Mouse (Mus musculus) kidney, postnatal 0 days (tissue): ENCODE data around the gene Znhit6. TPM values are rescaled to one million over a fixed set of nuclear protein-coding genes. Genes with fewer than 3 reads are reported as not detected.

Source experiments
- ATAC-seq: fragments of 200-750 bp; cut with Nextera tagmentation; replicated peaks from 2 replicates; pipeline ENCODE4 v1.8.0; 2017; ENCODE audit warnings: low read depth, moderate number of reproducible peaks, moderate TSS enrichment, moderate library complexity; ENCODE audit not compliant: low FRiP score
- DNase-seq: peaks from one replicate; pipeline ENCODE4 v3.0.0-alpha.2; 2016; ENCODE audit warnings: low spot score
- H3K27ac ChIP-seq: fragments of 300-500 bp; sonication (generic); 2 replicates; pipeline ENCODE4 v1.5.1; 2014; ENCODE audit warnings: mild to moderate bottlenecking
- H3K27me3 ChIP-seq: fragments of 300-500 bp; sonication (generic); 2 replicates; pipeline ENCODE4 v1.6.1; 2014; ENCODE audit warnings: low read length, mixed read lengths; ENCODE audit not compliant: insufficient read depth
- H3K36me3 ChIP-seq: fragments of 300-500 bp; sonication (generic); 2 replicates; pipeline ENCODE4 v1.6.1; 2014; ENCODE audit warnings: low read length, mixed read lengths; ENCODE audit not compliant: insufficient read depth
- H3K4me1 ChIP-seq: fragments of 300-500 bp; sonication (generic); replicated peaks from 2 replicates; pipeline ENCODE4 v1.6.1; 2014; ENCODE audit warnings: antibody characterized with exemption, low read length, mixed read lengths; ENCODE audit not compliant: insufficient read depth
- H3K4me2 ChIP-seq: fragments of 300-500 bp; sonication (generic); 2 replicates; pipeline ENCODE4 v1.6.1; 2014; ENCODE audit warnings: mild to moderate bottlenecking, low read length, moderate library complexity, mixed read lengths
- H3K4me3 ChIP-seq: fragments of 300-500 bp; sonication (generic); replicated peaks from 2 replicates; pipeline ENCODE4 v1.5.1; 2014; ENCODE audit warnings: low read depth, low read length
- H3K9ac ChIP-seq: fragments of 300-500 bp; sonication (generic); 2 replicates; pipeline ENCODE4 v1.6.1; 2014; ENCODE audit warnings: low read depth, low read length
- H3K9me3 ChIP-seq: fragments of 300-500 bp; sonication (generic); replicated peaks from 2 replicates; pipeline ENCODE4 v1.6.1; 2016; ENCODE audit warnings: low read length, inconsistent platforms, mixed read lengths
- CTCF ChIP-seq: IDR thresholded peaks from 2 replicates; pipeline ENCODE4 v1.5.1; 2016; ENCODE audit warnings: antibody characterized with exemption, low read depth, mild to moderate bottlenecking, moderate library complexity
- WGBS: fragments of 180-500 bp; shearing (Covaris S2); extraction: QIAGEN DNeasy Blood & Tissue Kit; methylation state at CpG from one replicate; pipeline ENCODE4 v1.1.7; 2014; 5-methylcytosine and 5-hydroxymethylcytosine counted together
- polyA plus RNA-seq: library from polyadenylated mRNA; unstranded; fragments of >200 nt; fragmentation: Nextera tagmentation; extraction: Ambion mirVana; gene quantifications from 2 replicates; pipeline ENCODE4 v1.2.1, GENCODE M21; 2015

The Znhit6 gene
- polyA plus RNA-seq, 1 experiment from 2014 or later: 31.8 TPM

GRCm38 (mm10) chr3:145640170-145640569 lies 64.2 kb downstream of the Znhit6 start:
- DNase-seq: no peak
- Histone ChIP-seq H3K27ac (no peak overlapping the region), H3K4me2 (no peak overlapping the region), H3K9me3 (no peaks in the 10 kb centered on the region), H3K27me3 (no peaks in the 10 kb centered on the region), H3K9ac (no peak overlapping the region), H3K36me3 (no peaks in the 10 kb centered on the region), H3K4me3 (no peak overlapping the region), H3K4me1 (0 out of 2 replicates have a peak, but pooled peaks cover 7% of the 10 kb centered on the region)
- ATAC-seq: no peak
- 83% methylated on average over 4 of the region's 4 CpGs for WGBS
- no peak for TF ChIP-seq CTCF

- H3K9ac ChIP-seq: no peak overlapping the region
- no peak overlapping the region for H3K4me3 ChIP-seq
- no peak for TF ChIP-seq CTCF
- no peak for ATAC-seq
- no peaks in the 10 kb centered on the region for H3K27me3 ChIP-seq
- no peaks in the 10 kb centered on the region for H3K36me3 ChIP-seq
- 48% methylated on average over 4 of the region's 4 CpGs for WGBS
- no peak overlapping the region for H3K27ac ChIP-seq
- H3K4me1 ChIP-seq: 0 out of 2 replicates have a peak, but pooled peaks cover 7% of the 10 kb centered on the region
- no peak overlapping the region for H3K4me2 ChIP-seq
- H3K9me3 ChIP-seq: no peaks in the 10 kb centered on the region
- DNase-seq: no peak
These were observed 64.6 kb downstream of the Znhit6 start for GRCm38 (mm10) chr3:145640583-145640982.

GRCm38 (mm10) chr3:145641036-145641685 lies 65.2 kb downstream of the Znhit6 start:
- 82% methylated on average over 5 of the region's 5 CpGs for WGBS
- H3K4me3 ChIP-seq: no peak overlapping the region
- no peak overlapping the region for H3K9ac ChIP-seq
- 0 out of 2 replicates have a peak, but pooled peaks cover 7% of the 10 kb centered on the region for H3K4me1 ChIP-seq
- H3K36me3 ChIP-seq: no peaks in the 10 kb centered on the region
- H3K4me2 ChIP-seq: no peak overlapping the region
- no peaks in the 10 kb centered on the region for H3K27me3 ChIP-seq
- no peak for TF ChIP-seq CTCF
- ATAC-seq (no peak), DNase-seq (no peak)
- no peak overlapping the region for H3K27ac ChIP-seq
- H3K9me3 ChIP-seq: no peaks in the 10 kb centered on the region

- H3K9me3 ChIP-seq: no peaks in the 10 kb centered on the region
- WGBS: 47% methylated on average over 3 of the region's 3 CpGs
- H3K27me3 ChIP-seq: no peaks in the 10 kb centered on the region
- DNase-seq (peak; percentile 62), ATAC-seq (no peak)
- no peak overlapping the region for H3K27ac ChIP-seq
- H3K4me1 ChIP-seq: 0 out of 2 replicates have a peak, but pooled peaks cover 7% of the 10 kb centered on the region
- H3K4me3 ChIP-seq: no peak overlapping the region
- no peak for TF ChIP-seq CTCF
- H3K9ac ChIP-seq: no peak overlapping the region
- H3K36me3 ChIP-seq: no peaks in the 10 kb centered on the region
- H3K4me2 ChIP-seq: no peak overlapping the region
These were observed 65.9 kb downstream of the Znhit6 start for GRCm38 (mm10) chr3:145641878-145642277.

GRCm38 (mm10) chr3:145642861-145643260 lies 66.9 kb downstream of the Znhit6 start:
- ATAC-seq (no peak), DNase-seq (no peak)
- H3K36me3 ChIP-seq: peaks cover 9% of the 10 kb centered on the region; the same call in 1 of the 2 replicates
- 0 out of 2 replicates have a peak, but pooled peaks cover 7% of the 10 kb centered on the region for H3K4me1 ChIP-seq
- no peak overlapping the region for H3K4me2 ChIP-seq
- TF ChIP-seq CTCF: no peak
- no peaks in the 10 kb centered on the region for H3K27me3 ChIP-seq
- H3K9me3 ChIP-seq: no peaks in the 10 kb centered on the region
- no peak overlapping the region for H3K27ac ChIP-seq
- no peak overlapping the region for H3K4me3 ChIP-seq
- no peak overlapping the region for H3K9ac ChIP-seq
- WGBS: 42% methylated on average over 11 of the region's 11 CpGs

GRCm38 (mm10) chr3:145645463-145645862 lies 69.5 kb downstream of the Znhit6 start:
- H3K27ac ChIP-seq: no peak overlapping the region
- no peaks in the 10 kb centered on the region for H3K27me3 ChIP-seq
- no peak for DNase-seq
- no peaks in the 10 kb centered on the region for H3K9me3 ChIP-seq
- peaks cover 9% of the 10 kb centered on the region; the same call in 1 of the 2 replicates for H3K36me3 ChIP-seq
- H3K4me2 ChIP-seq: no peak overlapping the region
- H3K9ac ChIP-seq: no peak overlapping the region
- H3K4me1 ChIP-seq: 0 out of 2 replicates have a peak, but pooled peaks cover 11% of the 10 kb centered on the region
- TF ChIP-seq CTCF: no peak
- 80% methylated on average over 6 of the region's 6 CpGs for WGBS
- H3K4me3 ChIP-seq: no peak overlapping the region
- no peak for ATAC-seq
